Mouse (Mus musculus) heart, postnatal 36 days (tissue): Measurements from ENCODE around the gene Hykk. TPM values are rescaled to one million over a fixed set of nuclear protein-coding genes. Genes with fewer than 3 reads are reported as not detected.

Experiments
- DNase-seq, 2 experiments: peaks; one replicate each; pipeline ENCODE4 v3.0.0; 2021 to 2022
- intact Hi-C: fragments of 180-260 bp; cut with DNase I; formaldehyde crosslinking; loops from one replicate; pipeline ENCODE4 v1.15.1; 2025
- total RNA-seq, 2 experiments: library from RNA; stranded (reverse); gene quantifications; 2 replicates each; pipeline ENCODE4 v1.2.3; 2021

Gene Hykk
- total RNA-seq, 2 experiments from 2014 or later = 0.94 to 0.98 TPM

DNA sequence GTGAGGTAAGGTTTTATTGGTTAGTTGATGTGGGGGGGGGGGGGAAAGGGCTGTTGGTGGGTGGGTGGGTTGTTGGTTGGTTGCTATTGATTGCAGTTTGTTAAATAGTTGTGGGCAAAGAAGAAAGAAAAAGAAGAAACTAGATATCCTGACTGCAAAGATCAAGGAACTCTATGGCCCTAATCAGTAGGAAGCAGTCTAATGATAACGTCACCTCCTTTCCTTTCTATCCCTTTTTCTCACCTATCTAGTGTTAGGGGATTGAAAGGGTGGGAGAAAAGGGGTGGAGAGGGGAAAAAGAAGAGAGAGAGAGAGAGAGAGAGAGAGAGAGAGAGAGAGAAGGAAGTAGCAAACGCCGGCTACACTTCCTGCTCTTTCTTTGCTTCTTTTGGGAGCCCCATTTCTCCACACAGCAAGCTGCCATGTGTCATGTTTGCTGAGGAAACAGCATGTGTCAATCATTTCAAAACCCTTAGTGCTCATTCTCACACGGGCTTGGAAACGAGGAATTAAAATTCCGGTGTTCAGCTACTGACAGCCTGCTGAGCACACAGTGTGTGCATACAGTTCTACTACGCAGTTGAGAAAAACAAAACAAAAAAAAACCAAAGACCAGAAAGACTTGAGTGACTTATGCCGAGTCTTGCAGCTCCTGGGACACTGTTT lies 53.0 kb downstream of the Hykk start:
- no peak for DNase-seq
- intact Hi-C loops = no loop called here

DNA sequence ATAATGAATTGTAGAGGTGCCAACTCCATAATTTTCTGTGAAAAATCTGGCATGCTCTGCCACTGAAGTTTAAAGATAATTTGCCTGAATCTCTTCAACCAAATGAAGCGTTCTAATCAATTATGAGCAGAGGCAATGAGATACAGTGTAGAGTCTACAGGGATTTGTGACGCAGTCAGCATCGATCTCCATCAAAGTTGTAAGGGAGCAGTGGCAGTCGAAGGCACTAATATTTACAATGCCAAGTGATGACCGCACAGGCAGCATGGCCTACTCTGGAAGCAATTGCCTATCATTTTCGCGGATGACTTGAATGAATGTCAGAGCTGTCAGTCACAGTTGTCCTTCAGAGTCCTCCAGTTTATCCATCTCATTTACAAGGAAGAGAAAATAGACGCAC lies 63.6 kb downstream of the Hykk start, which contains the start of gene Chrna5:
Gene Chrna5 (plus strand): TSS at position 207 of the 400 bp plus-strand sequence.
- DNase-seq = no peak

DNA sequence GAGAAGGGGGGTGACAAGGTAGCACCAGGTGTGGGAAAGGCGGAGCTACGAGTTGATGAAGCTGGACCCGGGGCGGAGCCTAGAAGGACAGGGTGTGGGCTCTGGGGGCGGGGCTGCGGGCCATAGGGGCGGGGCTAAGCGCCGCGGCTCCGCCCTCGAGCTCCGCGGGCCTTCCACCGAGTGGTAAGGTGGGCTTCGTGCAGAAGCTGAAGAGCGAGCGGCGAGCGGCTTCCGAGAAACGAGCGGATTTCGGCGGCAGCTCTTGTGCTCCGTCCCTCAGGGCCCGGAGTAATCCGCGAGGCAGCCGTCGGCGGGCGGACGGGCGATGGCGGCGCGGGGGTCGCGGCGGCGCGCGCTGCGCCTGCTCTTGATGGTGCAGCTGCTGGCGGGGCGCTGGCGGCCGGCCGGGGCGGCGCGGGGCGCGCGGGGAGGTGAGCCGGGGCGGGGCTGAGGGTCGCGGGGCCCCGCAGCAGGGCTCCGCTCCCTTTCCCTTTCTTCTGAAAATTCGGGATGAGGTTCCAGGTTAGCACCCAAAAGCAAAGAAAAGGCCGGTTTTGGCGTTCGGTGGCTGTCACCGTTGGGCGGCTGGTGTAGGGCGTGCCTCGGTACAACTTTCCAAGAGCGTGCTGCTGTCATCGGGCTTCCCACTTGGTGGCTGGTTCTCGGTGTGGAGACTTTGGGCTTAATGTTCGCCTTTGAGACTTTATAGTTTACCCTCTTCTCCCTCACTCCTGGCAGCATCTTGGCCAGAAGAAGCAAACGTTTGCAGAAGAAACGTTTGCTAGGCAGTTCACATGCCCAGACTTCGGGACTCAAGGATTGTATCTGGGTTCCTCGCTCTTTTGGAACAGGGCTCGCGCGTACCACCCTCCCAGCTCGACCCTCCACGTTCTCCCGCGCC lies 64.5 kb downstream of the Hykk start:
- peak in 1 of 2 experiments; percentile 3 for DNase-seq
- intact Hi-C loops = no loop called here

More for the DNA sequence above, 63.6 kb downstream of the Hykk start, which contains the start of gene Chrna5:
- intact Hi-C loops = no loop called here

DNA sequence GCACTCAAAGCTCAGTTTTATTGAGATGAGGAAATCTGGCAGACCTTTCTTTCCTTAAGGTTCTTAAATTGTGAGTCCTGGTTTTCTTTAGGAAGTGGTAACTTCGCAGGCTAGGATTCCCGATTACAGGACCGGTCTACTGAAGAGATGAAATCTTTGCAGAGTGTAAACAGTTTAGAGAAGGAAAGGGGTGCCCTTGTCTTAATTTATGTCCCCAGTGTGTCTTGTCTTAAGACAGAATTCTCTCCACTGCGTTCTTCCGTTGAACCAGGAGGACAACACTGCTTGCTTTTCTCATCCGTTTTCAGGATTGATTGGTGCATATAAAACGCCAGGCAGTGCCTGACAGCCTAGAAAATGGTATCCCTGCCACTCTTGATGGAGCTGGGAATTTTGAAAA lies 65.3 kb downstream of the Hykk start:
- intact Hi-C loops = no loop called here
- no peak for DNase-seq

DNA sequence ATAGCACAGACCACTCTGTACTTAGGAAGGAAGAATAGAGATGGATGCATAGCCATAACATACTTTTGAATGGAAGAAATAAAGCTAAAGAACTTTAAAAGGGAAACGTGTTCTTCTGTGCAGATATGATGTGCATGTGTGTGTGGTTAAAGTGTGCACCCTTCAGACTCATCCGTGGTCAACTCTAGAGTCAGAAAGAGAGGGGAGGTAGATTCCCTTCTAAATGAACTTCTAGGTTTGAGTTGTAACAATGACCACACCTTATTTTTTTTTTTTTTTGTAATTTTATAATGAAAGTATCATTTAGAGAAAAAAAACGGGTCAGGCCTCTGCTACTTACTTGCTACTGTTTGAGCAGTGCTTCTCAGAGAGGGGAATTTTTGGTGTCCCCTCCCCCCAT lies 73.3 kb downstream of the Hykk start:
- DNase-seq = no peak
- intact Hi-C loops = no loop called here

DNA sequence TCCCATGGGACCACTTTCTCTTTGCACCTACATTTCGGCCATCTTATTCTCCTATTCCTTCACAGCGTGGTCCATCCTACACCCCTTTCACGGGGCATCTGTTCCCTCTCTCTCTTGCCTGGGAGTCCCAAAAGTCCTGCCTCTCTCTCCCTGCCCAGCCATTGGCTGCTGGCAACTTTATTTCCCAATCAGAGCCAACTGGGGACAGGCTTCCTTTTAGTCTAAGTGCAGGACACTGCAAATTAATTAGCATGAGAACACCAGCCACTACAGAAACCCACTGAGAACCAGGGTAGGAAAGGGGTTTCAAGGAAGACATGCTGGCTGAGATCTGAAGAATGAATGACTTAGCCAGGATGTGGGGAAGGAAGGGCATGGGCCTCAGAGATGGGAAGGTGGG lies 77.3 kb downstream of the Hykk start:
- intact Hi-C loops = no loop called here
- DNase-seq = no peak

DNA sequence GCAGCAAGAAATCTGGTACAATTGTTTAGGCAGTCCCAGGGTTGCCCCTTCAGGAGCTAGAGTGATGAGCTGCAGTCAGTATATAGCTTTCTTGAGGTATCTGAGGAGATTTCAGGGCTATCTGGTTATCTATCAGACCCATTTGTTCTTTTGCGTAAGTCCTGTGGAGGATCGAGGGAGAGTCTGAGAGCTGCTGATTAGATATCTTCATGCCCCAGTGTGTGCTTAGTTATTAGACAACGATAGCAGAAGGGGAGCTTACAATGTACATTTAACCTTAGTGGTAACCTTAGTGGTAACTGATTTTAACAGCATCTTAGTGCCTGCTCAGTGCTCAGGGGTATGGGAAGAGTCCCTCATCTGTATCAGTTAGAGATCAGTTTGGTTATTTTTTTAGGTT lies 78.6 kb downstream of the Hykk start:
- intact Hi-C loops = no loop called here
- no peak for DNase-seq

Other genes with a start within 250 kb of the Hykk start
- 10 to 100 TPM; 71.4 to 80.4 TPM for gene Dnaja4, start 218.4 kb upstream of the Hykk start, total RNA-seq
- gene Wdr61, start 182.8 kb upstream of the Hykk start, total RNA-seq = 10 to 100 TPM; 28.2 to 31.7 TPM
- not detected for gene Crabp1, start 152.5 kb upstream of the Hykk start, total RNA-seq
- gene Ireb2, start 53.5 kb upstream of the Hykk start, total RNA-seq = 10 to 100 TPM; 30.1 to 30.5 TPM
- gene Psma4, start 33.5 kb downstream of the Hykk start, total RNA-seq = 100 to 1,000 TPM; 135 to 138 TPM
- gene AY074887, start 33.7 kb downstream of the Hykk start, total RNA-seq = not detected
- under 1 TPM in 1 of 2 experiments, not detected in 1; 0.19 TPM for gene Chrna5, start 63.6 kb downstream of the Hykk start, total RNA-seq
- gene Chrna3, start 109.3 kb downstream of the Hykk start, total RNA-seq = not detected
- under 1 TPM in 1 of 2 experiments, not detected in 1; 0.08 TPM for gene Chrnb4, start 131.5 kb downstream of the Hykk start, total RNA-seq
- gene Ube2q2, start 231.6 kb downstream of the Hykk start, total RNA-seq = 10 to 100 TPM; 27.3 to 30.6 TPM